Mouse (Mus musculus) thymus, postnatal 10 days (tissue): ENCODE measurements at regions not wholly inside any gene's neighbourhood (a gene's known extent, or its start where the extent isn't known, plus 50 kb on each side); places are given as distances from the start of the nearest gene placed in this dataset.

Experiments
- DNase-seq, 2 experiments: peaks; one replicate each; pipeline ENCODE4 v3.0.0; 2021; ENCODE audit warnings: low spot score in 2 of 2

- no peak for DNase-seq
Measured at GRCm38 (mm10) chr10:92504271-92504670, 217.9 kb downstream of the Nedd1 start.

GRCm38 (mm10) chr10:92483592-92483991, 238.6 kb downstream of the Nedd1 start:
- DNase-seq: no peak

- DNase-seq: no peak
Measured at GRCm38 (mm10) chr10:92473282-92473681, 248.9 kb downstream of the Nedd1 start.

GRCm38 (mm10) chr10:92471111-92471510, 251.1 kb downstream of the Nedd1 start:
- no peak for DNase-seq

- no peak for DNase-seq
Measured at GRCm38 (mm10) chr10:92455195-92455594, 267.0 kb downstream of the Nedd1 start.

DNA sequence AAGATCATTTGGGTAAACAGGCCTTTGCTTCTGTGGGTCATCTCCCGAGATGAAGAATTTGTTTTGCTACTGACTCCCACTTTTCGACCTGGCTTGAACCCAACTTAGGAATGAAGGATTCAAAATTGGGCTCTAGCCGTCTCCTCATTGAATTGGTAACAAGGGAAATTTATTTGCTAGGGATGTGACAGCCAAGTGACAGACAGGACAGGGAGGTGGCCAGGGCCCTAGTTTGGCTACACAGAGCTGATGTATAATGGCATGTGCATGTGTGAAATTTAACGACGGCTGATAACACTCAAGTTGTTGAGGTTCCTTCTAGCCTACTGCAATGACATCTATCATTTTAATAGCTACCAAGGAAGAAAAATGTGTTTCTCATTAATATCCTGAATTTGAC, 268.7 kb downstream of the Nedd1 start:
- no peak for DNase-seq

- DNase-seq: no peak
Measured at GRCm38 (mm10) chr10:92445957-92446356, 276.3 kb downstream of the Nedd1 start.

DNA sequence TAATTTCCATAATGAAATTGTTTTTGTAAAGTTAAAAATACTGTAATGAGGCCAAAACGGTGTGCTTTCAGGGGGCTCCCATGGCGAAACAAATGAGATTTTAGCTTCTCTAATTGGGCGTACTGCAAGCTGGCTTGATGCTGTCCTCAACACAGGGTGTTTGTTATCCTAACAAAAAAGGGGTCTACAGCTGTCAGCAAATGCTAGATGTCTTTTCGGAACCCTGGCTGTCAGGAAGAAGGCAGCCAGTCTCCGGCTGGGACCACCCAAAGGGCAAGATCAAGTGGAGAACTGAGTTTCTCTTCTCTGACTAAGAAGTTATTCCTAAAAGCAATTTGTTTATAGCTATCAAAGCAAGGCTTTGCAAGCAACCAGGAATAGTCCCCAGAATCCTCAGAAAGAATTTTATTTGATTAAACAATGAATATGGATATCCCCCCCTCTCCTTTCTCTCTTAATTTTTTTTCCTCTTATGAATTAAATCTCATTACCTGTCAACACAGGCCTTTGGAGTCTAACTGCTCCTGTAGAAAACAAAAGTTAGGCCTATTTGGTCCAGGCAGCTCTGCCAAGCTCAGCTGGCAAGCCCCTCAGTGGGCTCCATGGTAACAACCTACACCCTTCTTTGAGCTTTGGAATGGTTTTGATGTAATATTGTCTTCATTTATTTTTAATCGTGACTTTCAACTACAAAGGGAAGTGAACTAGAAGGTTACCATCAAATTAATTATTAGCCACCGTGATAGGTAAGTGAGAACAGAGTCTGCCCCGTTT, 283.4 kb downstream of the Nedd1 start:
- no peak for DNase-seq

DNA sequence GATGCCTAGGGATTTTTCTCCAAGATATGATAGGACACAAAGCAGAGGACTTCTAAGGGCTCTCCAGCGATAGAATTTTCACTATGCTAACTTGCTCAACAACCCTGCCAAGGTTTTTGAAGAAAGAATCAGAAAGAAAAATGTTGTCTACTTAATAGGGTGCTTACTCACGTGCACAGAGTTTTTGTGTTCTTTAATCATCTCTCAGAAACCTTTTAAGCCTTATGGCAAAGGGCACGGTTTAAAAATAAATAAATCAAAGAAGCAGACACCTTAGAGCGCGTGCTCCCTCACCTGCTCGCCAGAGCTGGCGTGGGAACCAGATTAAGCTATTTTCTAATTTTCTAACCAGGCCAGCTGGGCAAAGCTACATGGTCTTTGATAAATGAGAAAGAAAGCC, 293.0 kb downstream of the Nedd1 start:
- DNase-seq: no peak

DNA sequence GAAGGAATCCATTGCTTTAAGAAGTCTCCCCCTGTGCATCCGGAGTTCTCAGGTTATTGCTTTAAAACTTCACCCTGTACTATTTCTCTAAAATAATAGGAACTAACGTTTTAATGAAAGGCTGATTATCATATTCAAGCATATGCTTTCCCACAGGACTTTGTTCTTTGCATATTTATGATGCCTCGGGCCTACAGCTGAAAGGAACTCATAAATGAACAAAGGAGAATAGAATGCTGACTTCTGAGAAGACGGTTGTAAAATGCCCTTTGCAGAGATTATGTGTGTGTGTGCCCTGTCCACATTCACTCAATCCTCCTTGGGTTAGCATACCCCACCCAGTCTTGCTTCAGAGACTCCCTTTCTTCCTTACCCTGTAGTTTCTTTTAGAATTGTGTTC, 294.2 kb downstream of the Nedd1 start:
- DNase-seq: no peak

DNA sequence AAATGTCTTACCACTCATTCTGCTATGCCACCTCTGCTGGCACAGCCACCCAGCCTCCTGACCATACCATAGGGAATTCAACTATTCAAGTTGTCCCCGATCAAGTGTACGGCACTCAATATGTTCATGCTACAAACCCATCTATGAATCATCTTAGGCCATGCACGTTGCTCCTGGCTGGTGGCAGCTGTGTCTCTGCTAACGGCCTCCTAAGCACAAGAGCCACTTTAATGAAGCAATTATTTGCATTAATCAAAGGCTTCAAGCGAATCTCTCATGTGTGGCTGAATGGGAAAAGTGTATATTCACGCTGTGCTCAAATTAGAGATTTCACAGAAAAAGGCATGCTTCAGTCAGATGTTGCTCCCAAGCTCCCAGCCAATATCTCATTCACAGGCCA, 295.8 kb downstream of the Nedd1 start:
- DNase-seq: no peak

DNA sequence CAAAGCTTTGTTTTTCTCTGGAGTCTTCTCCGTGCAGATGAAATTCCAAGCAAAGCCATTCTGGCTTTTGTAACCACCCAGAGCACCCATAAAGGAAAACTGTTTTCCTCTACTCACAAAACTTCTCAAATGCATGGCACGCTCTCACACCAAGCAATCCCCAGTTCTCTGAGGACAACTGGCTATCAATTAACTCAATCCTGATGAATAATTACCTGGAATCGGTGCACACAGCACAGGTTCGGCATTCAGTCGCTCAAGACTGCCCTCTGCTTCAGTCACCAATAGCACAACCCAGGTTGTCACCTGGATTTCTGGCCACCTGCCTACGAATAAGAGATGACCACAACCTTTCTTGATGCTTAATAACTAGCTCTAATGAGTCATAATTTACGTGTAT, 309.5 kb downstream of the Nedd1 start:
- DNase-seq: no peak

- no peak for DNase-seq
Measured at GRCm38 (mm10) chr10:92410813-92411325, 311.4 kb downstream of the Nedd1 start.

DNA sequence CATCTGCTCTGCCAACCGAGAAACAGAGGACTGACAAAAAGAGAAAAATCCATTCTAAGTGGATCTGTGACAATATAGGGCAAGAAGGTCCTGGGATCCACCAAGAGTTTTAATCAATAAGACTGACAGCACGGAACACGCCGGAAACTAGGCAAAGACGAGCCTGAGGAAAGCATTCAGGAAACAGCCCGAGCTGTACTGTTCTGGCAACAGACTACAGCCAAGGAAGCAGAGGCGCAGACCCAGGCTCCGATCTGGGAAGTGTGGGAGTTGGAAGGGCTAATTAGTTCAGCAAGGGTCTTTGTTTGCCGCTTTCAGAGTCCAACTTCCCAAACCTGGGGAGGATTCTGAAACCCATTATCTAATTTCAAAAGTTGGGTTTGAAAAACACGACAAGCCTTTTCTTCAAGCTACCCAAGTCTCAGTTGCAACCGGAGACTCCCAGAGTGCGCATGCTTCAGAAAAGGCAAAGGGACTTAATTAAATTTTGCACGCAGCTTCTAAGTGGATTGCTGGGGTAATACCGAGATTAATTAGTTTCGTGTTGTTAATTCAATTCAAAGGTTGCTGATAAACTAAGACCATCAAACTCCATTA, 317.4 kb downstream of the Nedd1 start:
- DNase-seq: no peak

- DNase-seq: no peak
Measured at GRCm38 (mm10) chr10:92400587-92401090, 321.6 kb downstream of the Nedd1 start.

DNA sequence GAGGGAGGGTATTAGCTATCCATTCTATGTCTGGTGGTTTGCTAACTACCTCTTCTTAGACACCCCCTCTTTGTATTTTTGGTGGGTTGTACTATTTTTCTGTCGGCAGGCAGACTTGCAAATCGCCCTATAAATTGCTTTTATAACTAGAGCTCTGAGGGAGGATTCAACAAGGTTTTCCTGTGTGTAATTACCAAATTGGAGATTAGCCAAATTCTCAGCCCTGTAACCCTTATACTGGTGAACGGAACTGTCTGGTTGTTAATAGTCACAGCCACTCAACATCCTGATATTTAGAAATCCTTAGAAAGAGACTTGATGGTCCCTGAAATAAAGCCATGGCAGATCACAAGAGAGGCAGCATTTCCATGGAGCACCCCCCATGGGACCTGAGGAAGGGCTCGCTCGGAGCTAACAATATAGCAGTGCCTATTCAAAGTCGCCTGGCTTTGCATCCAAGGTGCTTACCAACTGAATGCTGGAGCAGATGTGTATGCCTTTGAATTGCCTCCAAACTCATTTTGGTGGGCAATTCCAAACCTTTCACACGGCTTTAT, 333.0 kb downstream of the Nedd1 start:
- no peak for DNase-seq

- DNase-seq: no peak
Measured at GRCm38 (mm10) chr10:92367126-92367525, 355.1 kb downstream of the Nedd1 start.

- DNase-seq: no peak
Measured at GRCm38 (mm10) chr10:92356738-92357137, 365.5 kb downstream of the Nedd1 start.

- no peak for DNase-seq
Measured at GRCm38 (mm10) chr10:92349043-92349442, 373.2 kb downstream of the Nedd1 start.

DNA sequence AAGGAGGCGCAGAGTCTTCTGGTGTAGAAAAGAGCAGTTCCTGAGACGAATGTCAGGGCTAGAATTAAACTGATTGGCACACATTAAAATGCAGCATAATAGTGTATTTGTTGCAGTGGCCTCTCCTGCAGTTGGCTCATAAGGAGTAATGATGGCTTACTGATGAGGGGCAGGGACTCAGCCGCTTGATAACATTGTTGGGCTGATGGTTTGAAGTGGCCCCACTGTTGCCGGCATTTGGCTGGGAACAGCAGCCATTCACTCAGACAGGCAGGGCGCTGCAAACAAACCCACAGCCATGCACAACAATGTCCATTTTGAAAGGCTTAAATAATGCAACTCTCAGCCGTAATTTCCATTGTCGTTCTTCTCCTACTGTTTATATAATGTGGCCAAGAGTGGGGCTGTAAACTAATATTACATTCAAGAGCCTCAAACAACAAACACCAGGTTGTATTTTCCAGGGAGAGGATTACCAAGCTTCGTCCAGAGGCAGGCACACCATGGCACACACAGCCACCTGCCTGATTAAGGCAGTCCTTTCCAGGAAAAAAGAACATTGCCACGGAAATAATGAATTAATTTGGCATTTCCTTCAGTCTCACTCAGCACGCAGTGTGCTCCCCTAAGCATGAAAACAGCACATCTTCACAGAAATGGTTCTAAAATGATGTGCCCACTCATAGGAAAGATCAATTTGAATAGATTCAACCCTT, 374.1 kb downstream of the Nedd1 start:
- DNase-seq: no peak

DNA sequence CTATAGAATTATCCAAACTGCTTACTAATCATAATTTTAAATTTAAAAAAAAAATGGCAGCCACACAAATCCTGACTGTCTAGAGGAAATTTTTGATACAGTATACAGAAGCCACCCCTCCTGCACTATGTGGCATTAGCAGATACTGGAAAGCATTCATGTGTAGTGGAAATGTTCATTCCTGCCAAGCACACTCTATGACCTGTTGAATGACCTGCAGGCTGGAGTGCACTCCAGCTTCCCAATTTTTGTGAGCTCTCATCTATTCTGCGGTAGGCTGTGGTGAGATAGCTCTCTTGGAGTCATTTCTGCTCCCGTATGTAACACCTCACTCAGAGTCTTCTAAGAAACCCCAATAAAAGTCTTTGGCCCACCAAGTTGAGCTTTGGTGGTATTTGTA, 382.5 kb downstream of the Nedd1 start:
- no peak for DNase-seq

DNA sequence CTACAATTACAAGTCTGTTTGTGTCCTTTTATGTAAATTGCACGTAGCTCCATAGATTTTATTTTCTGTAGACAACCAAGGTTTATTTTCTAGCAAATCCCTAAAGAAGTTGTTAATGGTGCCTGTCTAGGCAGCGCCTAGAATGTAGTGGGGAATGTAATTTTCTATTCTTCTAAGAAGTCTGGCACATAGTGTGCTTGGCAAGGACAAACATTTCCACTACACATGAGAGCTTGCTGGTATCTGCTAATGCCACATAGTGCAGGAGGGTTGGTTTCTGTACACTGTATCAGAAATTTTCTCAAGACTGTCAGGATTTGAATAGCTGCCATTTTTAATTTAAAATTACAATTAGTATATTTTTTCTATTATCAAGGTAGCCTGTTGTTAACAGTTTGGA, 385.3 kb downstream of the Nedd1 start:
- no peak for DNase-seq
